10 mouse cellular contexts compared by ENCODE assay signal in the genomic region with DNA sequence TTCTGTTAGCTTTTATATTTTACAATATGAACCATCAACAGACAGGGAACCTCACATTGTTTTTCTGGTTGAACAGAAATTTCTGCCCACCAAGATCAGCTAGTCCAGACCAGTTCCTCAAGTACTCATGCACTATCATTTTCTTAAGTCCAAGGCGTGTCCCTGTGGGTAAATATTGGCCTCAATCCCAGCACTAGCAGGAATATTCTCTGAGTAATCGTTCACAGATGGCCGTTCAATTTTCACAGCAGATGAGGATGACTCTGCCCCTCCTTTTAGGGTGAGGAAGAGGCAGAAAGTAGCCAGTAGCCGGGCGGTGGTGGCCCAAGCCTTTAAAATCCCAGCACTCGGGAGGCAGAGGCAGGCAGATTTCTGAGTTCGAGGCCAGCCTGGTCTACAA. TPM values are rescaled to one million over a fixed set of nuclear protein-coding genes. Genes with fewer than 3 reads are reported as not detected.
DNase-seq lines count a peak whose midpoint lies in the region; ATAC-seq lines count a peak whose summit lies in the region.
"Had no signal": no experiment of that assay in that cellular context is flagged by ENCODE, and none has a peak within 500 bp of the region (broad histone marks: within the 10 kb centered on the region; RNA-seq: fewer than 3 reads in every experiment).

No protein-coding gene starts in this region.

- 0 out of 2 replicates have a peak overlapping the region, but pooled peaks have one; percentile 55 for H3K4me2 ChIP-seq in limb, embryonic 15.5 days

- H3K9ac ChIP-seq in limb, embryonic 15.5 days, result no peak overlapping the region

- peak overlapping the region; percentile 41; the same call in 1 of the 2 replicates for H3K4me3 ChIP-seq in limb, embryonic 15.5 days

- peak; percentile 66 for ATAC-seq in erythroblast, adult 5-6 weeks (replicated peaks; ENCODE audit: low FRiP score, poor library complexity, severe bottlenecking)
- no peak for ATAC-seq in limb, embryonic 15.5 days (ENCODE audit: insufficient number of reproducible peaks, low FRiP score, low TSS enrichment, low read depth)

- peak overlapping the region; percentile 22 for H3K27ac ChIP-seq in limb, embryonic 15.5 days

- peak; percentile 97 for DNase-seq in heart, adult 11 months
- no peak for DNase-seq in heart, postnatal 4 days
- DNase-seq in 3134 (ENCODE audit: extremely low read depth, insufficient read length, low spot score), result peak; percentile 60
- DNase-seq in cerebellum, adult 9-10 months, result no peak
- no peak for DNase-seq in left cerebral cortex, adult 8-10 months (ENCODE audit: low spot score in 2 of 2)
- no peak for DNase-seq in frontal cortex, postnatal 36 days (ENCODE audit: low spot score in 2 of 2)
- DNase-seq: adrenal gland, postnatal 36 days; kidney, adult 9 months had no signal

- peaks cover 12% of the 10 kb centered on the region; the same call in 1 of the 2 replicates for H3K36me3 ChIP-seq in limb, embryonic 15.5 days

- 65% methylated on average over 7 of the region's 7 CpGs for WGBS in limb, embryonic 15.5 days

- peaks cover 15% of the 10 kb centered on the region for H3K4me1 ChIP-seq in limb, embryonic 15.5 days

- no peaks in the 10 kb centered on the region for H3K9me3 ChIP-seq in limb, embryonic 15.5 days

- no peaks in the 10 kb centered on the region for H3K27me3 ChIP-seq in limb, embryonic 15.5 days

RNA-seq across cellular contexts. Expression of gene Gm4952, which starts 24.7 kb away (rescaled TPM):
- total RNA-seq in heart, postnatal 4 days (2021), result not detected
- not detected in 2 replicates for total RNA-seq in erythroblast, adult 5-6 weeks (2015; ENCODE audit: low replicate concordance)
- total RNA-seq in erythroblast, adult 5-6 weeks (2017; ENCODE audit: low replicate concordance), result 0.14 TPM in 1 of 2 replicates, not detected in the other
- polyA plus RNA-seq in limb, embryonic 15.5 days (2015; fragmentation: Nextera tagmentation; extraction: Ambion mirVana), result 0.10 TPM in 1 of 2 replicates, not detected in the other
- under 1 TPM in 1 of 4 experiments, not detected in 3; 0.14 TPM for total RNA-seq in left cerebral cortex, adult 8-10 months (2022)

RNA-seq across cellular contexts. Expression of gene Fam111a, which starts 29.6 kb away (rescaled TPM):
- 10 to 100 TPM; 23.1 to 23.8 TPM for total RNA-seq in heart, postnatal 4 days (2021)
- 79.0 and 112 TPM in 2 replicates for total RNA-seq in erythroblast, adult 5-6 weeks (2015; ENCODE audit: low replicate concordance)
- 78.5 and 79.9 TPM in 2 replicates for total RNA-seq in erythroblast, adult 5-6 weeks (2017; ENCODE audit: low replicate concordance)
- 24.0 and 25.5 TPM in 2 replicates for polyA plus RNA-seq in limb, embryonic 15.5 days (2015; fragmentation: Nextera tagmentation; extraction: Ambion mirVana)
- 1 to 10 TPM; 1.3 to 3.1 (median 1.8) TPM for total RNA-seq in left cerebral cortex, adult 8-10 months (2022)

RNA-seq across cellular contexts. Expression of gene Glyat, which starts 58.0 kb away (rescaled TPM):
- total RNA-seq in heart, postnatal 4 days (2021), result not detected
- total RNA-seq in erythroblast, adult 5-6 weeks (2015; ENCODE audit: low replicate concordance), result not detected in 2 replicates
- total RNA-seq in erythroblast, adult 5-6 weeks (2017; ENCODE audit: low replicate concordance), result not detected in 2 replicates
- polyA plus RNA-seq in limb, embryonic 15.5 days (2015; fragmentation: Nextera tagmentation; extraction: Ambion mirVana), result not detected in 2 replicates
- total RNA-seq in left cerebral cortex, adult 8-10 months (2022), result not detected

Comparison
In these comparisons a context has a peak if more than half of its experiments do, and no peak if none do; other contexts are left out.
1. DNase-seq: peak in heart, adult 11 months (single experiment) and 3134 (single experiment); none in heart, postnatal 4 days (single experiment), cerebellum, adult 9-10 months (single experiment), left cerebral cortex, adult 8-10 months (0 of 2) and frontal cortex, postnatal 36 days (0 of 2).
2. RNA of gene Fam111a, which starts 29.6 kb away (total RNA-seq): 78.5 to 112 TPM in erythroblast, adult 5-6 weeks and 23.1 to 23.8 TPM in heart, postnatal 4 days; 1.3 to 3.1 TPM in left cerebral cortex, adult 8-10 months; every median in the first group is over 4 times any median in the second.